Mouse (Mus musculus) E14TG2a.4 (cell line): ENCODE data around the gene Soga1.

ENCODE experiments used
- CTCF ChIP-seq: conservative IDR thresholded peaks from 2 replicates; pipeline ENCODE4 v1.5.1; 2014; ENCODE audit warnings: low read length
- POU5F1 ChIP-seq: IDR thresholded peaks from 2 replicates; pipeline ENCODE4 v1.6.1; 2014; ENCODE audit warnings: low read length, borderline replicate concordance

GRCm38 (mm10) chr2:156991470-156992319 is 87.4 kb downstream of the Soga1 start, which contains the start of gene Ndrg3:
- TF ChIP-seq CTCF (no peak), POU5F1 (no peak)
